In genomic region chr1:42480348-42480920, GRCm38 (mm10) we compare ENCODE assay signal across 25 mouse cellular contexts.
DNase-seq lines count a peak whose midpoint lies in the region; ATAC-seq and TF ChIP-seq lines count a peak whose summit lies in the region.
"Had no signal": no experiment of that assay in that cellular context is flagged by ENCODE, and none has a peak within 500 bp of the region (broad histone marks: within the 10 kb centered on the region; RNA-seq: fewer than 3 reads in every experiment).

No protein-coding gene starts in this region.

- H3K9ac ChIP-seq in lung, embryonic 14.5 days: no peak overlapping the region
- H3K9ac ChIP-seq in midbrain, embryonic 11.5 days (ENCODE audit: low read length): no peak overlapping the region
- no peak overlapping the region for H3K9ac ChIP-seq in midbrain, postnatal 0 days (replicated peaks; ENCODE audit: low read length, poor library complexity, severe bottlenecking)
- H3K9ac ChIP-seq: embryonic facial prominence, embryonic 12.5 days; embryonic facial prominence, embryonic 15.5 days; forebrain, postnatal 0 days; heart, embryonic 13.5 days; hindbrain, embryonic 14.5 days had no signal

- no peaks in the 10 kb centered on the region for H3K4me1 ChIP-seq in lung, embryonic 14.5 days (ENCODE audit: insufficient read depth)
- H3K4me1 ChIP-seq in midbrain, embryonic 11.5 days (ENCODE audit: control insufficient read depth, insufficient read depth, low read length): no peaks in the 10 kb centered on the region
- H3K4me1 ChIP-seq in midbrain, postnatal 0 days (ENCODE audit: insufficient read depth, low read length): no peaks in the 10 kb centered on the region
- H3K4me1 ChIP-seq: embryonic facial prominence, embryonic 12.5 days; embryonic facial prominence, embryonic 15.5 days; heart, embryonic 10.5 days; heart, embryonic 13.5 days had no signal

- no peak overlapping the region for H3K4me3 ChIP-seq in lung, embryonic 14.5 days (ENCODE audit: low read depth, low read length)
- no peak overlapping the region for H3K4me3 ChIP-seq in midbrain, embryonic 11.5 days (ENCODE audit: low read depth, low read length)
- no peak overlapping the region for H3K4me3 ChIP-seq in midbrain, postnatal 0 days (ENCODE audit: low read depth, low read length)
- H3K4me3 ChIP-seq: embryonic facial prominence, embryonic 12.5 days; embryonic facial prominence, embryonic 15.5 days; heart, adult 2 months; heart, embryonic 10.5 days; heart, embryonic 13.5 days had no signal

- no peak for DNase-seq in frontal cortex, postnatal 14 days (ENCODE audit: low spot score in 2 of 2)
- DNase-seq in lung, embryonic 14.5 days: peak; percentile 64
- DNase-seq in lung, adult 18-20 months: no peak
- peak; percentile 61 for DNase-seq in midbrain, embryonic 11.5 days (ENCODE audit: low spot score, missing footprints)
- no peak for DNase-seq in midbrain, postnatal 0 days (ENCODE audit: low spot score)
- no peak for DNase-seq in thymus, postnatal 10 days (ENCODE audit: low spot score in 2 of 2)
- DNase-seq: adrenal gland, adult 8-10 months; adrenal gland, postnatal 25 days; cerebellum, adult 18-20 months; cerebellum, adult 9-10 months; cerebellum, postnatal 14 days; forebrain, postnatal 0 days; gastrocnemius, postnatal 10 days; gastrocnemius, postnatal 36 days; heart, adult 2 months; heart, postnatal 14 days; heart, postnatal 4 days had no signal

- no peaks in the 10 kb centered on the region for H3K36me3 ChIP-seq in lung, embryonic 14.5 days (ENCODE audit: insufficient read depth)
- no peaks in the 10 kb centered on the region for H3K36me3 ChIP-seq in midbrain, embryonic 11.5 days (ENCODE audit: control insufficient read depth, insufficient read depth, low read length)
- H3K36me3 ChIP-seq in midbrain, postnatal 0 days (ENCODE audit: insufficient read depth, low read length): no peaks in the 10 kb centered on the region
- H3K36me3 ChIP-seq: embryonic facial prominence, embryonic 12.5 days; embryonic facial prominence, embryonic 15.5 days; heart, embryonic 10.5 days; heart, embryonic 13.5 days had no signal

- no peaks in the 10 kb centered on the region for H3K9me3 ChIP-seq in lung, embryonic 14.5 days (ENCODE audit: low read depth, low read length)
- no peaks in the 10 kb centered on the region for H3K9me3 ChIP-seq in midbrain, embryonic 11.5 days (ENCODE audit: control insufficient read depth, low read length)
- no peaks in the 10 kb centered on the region for H3K9me3 ChIP-seq in midbrain, postnatal 0 days (ENCODE audit: low read length)
- H3K9me3 ChIP-seq: embryonic facial prominence, embryonic 12.5 days; embryonic facial prominence, embryonic 15.5 days; heart, embryonic 10.5 days; heart, embryonic 13.5 days had no signal

- peak overlapping the region; percentile 30; the same call in 1 of the 2 replicates for H3K4me2 ChIP-seq in lung, embryonic 14.5 days
- H3K4me2 ChIP-seq in midbrain, embryonic 11.5 days: no peak overlapping the region
- no peak overlapping the region for H3K4me2 ChIP-seq in midbrain, postnatal 0 days (ENCODE audit: low read depth, low read length, poor library complexity, severe bottlenecking)
- H3K4me2 ChIP-seq: embryonic facial prominence, embryonic 12.5 days; embryonic facial prominence, embryonic 15.5 days; heart, embryonic 13.5 days; hindbrain, embryonic 14.5 days had no signal

- 35% methylated on average over 8 of the region's 8 CpGs for WGBS in lung, embryonic 14.5 days
- 85% methylated on average over 8 of the region's 8 CpGs for WGBS in midbrain, embryonic 11.5 days
- 85% methylated on average over 8 of the region's 8 CpGs for WGBS in midbrain, postnatal 0 days

- ATAC-seq in frontal cortex, adult (ENCODE audit: low TSS enrichment): peak; percentile 68
- ATAC-seq in lung, embryonic 14.5 days (ENCODE audit: insufficient read depth): peak; percentile 69; the same call in 1 of the 2 replicates
- ATAC-seq in midbrain, embryonic 11.5 days (ENCODE audit: low FRiP score): no peak
- no peak for ATAC-seq in midbrain, postnatal 0 days (ENCODE audit: low FRiP score)
- ATAC-seq: activated CD4-positive, CD25-positive, alpha-beta regulatory T cell, adult 4 months; forebrain, embryonic 14.5 days; forebrain, postnatal 0 days had no signal

- H3K27ac ChIP-seq in lung, embryonic 14.5 days (ENCODE audit: low read depth): 0 out of 2 replicates have a peak overlapping the region, but pooled peaks have one; percentile 59
- no peak overlapping the region for H3K27ac ChIP-seq in midbrain, embryonic 11.5 days (ENCODE audit: low read depth, low read length)
- no peak overlapping the region for H3K27ac ChIP-seq in midbrain, postnatal 0 days (ENCODE audit: low read depth, low read length)
- H3K27ac ChIP-seq: embryonic facial prominence, embryonic 12.5 days; embryonic facial prominence, embryonic 15.5 days; heart, adult 2 months; heart, embryonic 10.5 days; heart, embryonic 13.5 days; hindbrain, embryonic 14.5 days had no signal

- H3K27me3 ChIP-seq in lung, embryonic 14.5 days (ENCODE audit: insufficient read depth, low read length): no peaks in the 10 kb centered on the region
- no peaks in the 10 kb centered on the region for H3K27me3 ChIP-seq in midbrain, embryonic 11.5 days (ENCODE audit: control insufficient read depth, insufficient read depth, low read length)
- no peaks in the 10 kb centered on the region for H3K27me3 ChIP-seq in midbrain, postnatal 0 days (ENCODE audit: insufficient read depth, low read length)
- H3K27me3 ChIP-seq: embryonic facial prominence, embryonic 12.5 days; embryonic facial prominence, embryonic 15.5 days; heart, embryonic 13.5 days had no signal

- TF ChIP-seq CTCF in lung, embryonic 14.5 days (IDR thresholded peaks at IDR 0.05; ENCODE audit: low read depth): no peak
- no peak for TF ChIP-seq CTCF in midbrain, postnatal 0 days (IDR thresholded peaks at IDR 0.05)

Comparison
In these comparisons a context has a peak if more than half of its experiments do, and no peak if none do; other contexts are left out.
1. DNase-seq: peak in lung, embryonic 14.5 days (single experiment) and midbrain, embryonic 11.5 days (single experiment); none in frontal cortex, postnatal 14 days (0 of 2), lung, adult 18-20 months (0 of 2), midbrain, postnatal 0 days (single experiment) and thymus, postnatal 10 days (0 of 2).
2. ATAC-seq: peak in frontal cortex, adult (single experiment) and lung, embryonic 14.5 days (single experiment); none in midbrain, embryonic 11.5 days (single experiment) and midbrain, postnatal 0 days (single experiment).